Mouse (Mus musculus) testis, adult 2 months (tissue): Measurements from ENCODE around the gene Tor3a. TPM values are rescaled to one million over a fixed set of nuclear protein-coding genes. Genes with fewer than 3 reads are reported as not detected.

Experiments used
- H3K27ac ChIP-seq: fragments of 200-500 bp; 2 replicates; pipeline ENCODE4 v1.5.1; 2012; ENCODE audit warnings: low read depth, low read length; ENCODE audit not compliant: control insufficient read depth, insufficient read depth
- H3K27me3 ChIP-seq: fragments of 200-500 bp; 2 replicates; pipeline ENCODE4 v1.6.1; 2012; ENCODE audit warnings: mild to moderate bottlenecking, low read length, moderate library complexity; ENCODE audit not compliant: control insufficient read depth, insufficient read depth
- H3K36me3 ChIP-seq: fragments of 200-500 bp; 2 replicates; pipeline ENCODE4 v1.6.1; 2012; ENCODE audit warnings: mild to moderate bottlenecking, low read length; ENCODE audit not compliant: control insufficient read depth, insufficient read depth
- H3K4me1 ChIP-seq: fragments of 200-500 bp; 2 replicates; pipeline ENCODE4 v1.6.1; 2012; ENCODE audit warnings: low read length; ENCODE audit not compliant: control insufficient read depth, insufficient read depth
- H3K4me3 ChIP-seq: fragments of 200-500 bp; 2 replicates; pipeline ENCODE4 v1.5.1; 2012; ENCODE audit warnings: low read depth, mild to moderate bottlenecking, low read length, moderate library complexity, mixed read lengths; ENCODE audit not compliant: control insufficient read depth
- CTCF ChIP-seq: fragments of 200-500 bp; IDR thresholded peaks from 2 replicates; pipeline ENCODE4 v1.5.1; 2012; ENCODE audit warnings: low read depth, mild to moderate bottlenecking, inconsistent platforms, low read length, moderate library complexity; ENCODE audit not compliant: control insufficient read depth, insufficient read depth, insufficient replicate concordance
- POLR2A ChIP-seq: fragments of 200-500 bp; IDR thresholded peaks from 2 replicates; pipeline ENCODE4 v1.6.1; 2012; ENCODE audit warnings: low read depth, mild to moderate bottlenecking, inconsistent platforms, low read length, moderate library complexity; ENCODE audit not compliant: control insufficient read depth
- polyA plus RNA-seq: library from polyadenylated mRNA; depleted of rRNA; stranded (reverse); fragments of >200 nt; gene quantifications from 2 replicates; pipeline ENCODE4 v1.2.3, GENCODE M21; 2012

Gene Tor3a
- polyA plus RNA-seq, 1 experiment: 0.94 TPM

- H3K4me1 ChIP-seq: peaks cover under 1% of the 10 kb centered on the region; the same call in 1 of the 2 replicates
Observed at GRCm38 (mm10) chr1:156679599-156679998, 5.4 kb upstream of the Tor3a start.

DNA sequence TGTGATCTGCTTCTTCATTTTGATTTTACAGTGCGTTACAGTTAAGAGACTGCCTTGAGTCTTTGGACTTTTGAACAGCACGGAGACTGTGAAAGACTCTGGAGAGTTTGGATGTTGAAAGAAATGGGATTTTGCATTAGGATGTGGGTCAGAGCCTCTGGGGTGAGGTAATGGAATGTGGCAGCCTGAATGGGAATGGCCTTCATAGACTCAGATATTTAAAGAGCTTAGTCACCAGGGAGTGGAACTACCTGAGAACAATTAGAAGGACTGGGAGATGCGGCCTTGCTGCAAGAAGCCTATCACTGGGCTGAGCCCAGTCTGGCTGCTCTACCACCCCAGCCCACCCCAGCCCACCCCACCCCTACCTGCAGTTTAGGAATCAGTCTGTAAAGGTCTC lies 3.1 kb upstream of the Tor3a start:
- H3K36me3 ChIP-seq: no peaks in the 10 kb centered on the region

More at GRCm38 (mm10) chr1:156679599-156679998, 5.4 kb upstream of the Tor3a start:
- TF ChIP-seq CTCF (no peak), POLR2A (no peak)
- Histone ChIP-seq H3K27ac (no peak overlapping the region), H3K36me3 (no peaks in the 10 kb centered on the region; the same call in 1 of the 2 replicates), H3K4me3 (no peak overlapping the region), H3K27me3 (no peaks in the 10 kb centered on the region)

DNA sequence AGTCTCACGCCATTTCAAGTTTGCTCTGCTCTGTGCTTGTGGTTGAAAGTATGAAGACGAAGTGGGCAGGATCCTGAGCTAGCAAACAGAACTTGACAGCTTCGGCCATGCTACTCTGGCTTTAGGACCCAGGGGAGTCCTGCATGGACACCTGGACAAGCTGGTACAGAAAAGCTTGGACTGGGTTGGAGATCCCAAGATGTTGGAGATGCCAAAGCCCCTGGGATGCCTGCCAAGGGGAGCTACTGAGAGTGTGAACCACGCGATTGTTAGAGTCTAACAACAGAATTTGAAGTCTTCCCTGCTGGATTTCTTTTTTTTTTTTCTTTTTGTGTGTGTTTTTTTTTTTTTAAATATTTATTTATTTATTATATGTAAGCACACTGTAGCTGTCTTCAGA lies 2.4 kb upstream of the Tor3a start:
- H3K36me3 ChIP-seq: no peaks in the 10 kb centered on the region
- H3K27ac ChIP-seq: no peak overlapping the region
- no peak overlapping the region for H3K4me3 ChIP-seq
- TF ChIP-seq CTCF: no peak
- no peak for TF ChIP-seq POLR2A
- H3K4me1 ChIP-seq: peaks cover 7% of the 10 kb centered on the region; the same call in 1 of the 2 replicates
- H3K27me3 ChIP-seq: no peaks in the 10 kb centered on the region

More for the DNA sequence above, 3.1 kb upstream of the Tor3a start:
- TF ChIP-seq POLR2A (no peak), CTCF (no peak)
- Histone ChIP-seq H3K4me1 (peaks cover 7% of the 10 kb centered on the region; the same call in 1 of the 2 replicates), H3K27me3 (no peaks in the 10 kb centered on the region), H3K4me3 (no peak overlapping the region), H3K27ac (no peak overlapping the region)

DNA sequence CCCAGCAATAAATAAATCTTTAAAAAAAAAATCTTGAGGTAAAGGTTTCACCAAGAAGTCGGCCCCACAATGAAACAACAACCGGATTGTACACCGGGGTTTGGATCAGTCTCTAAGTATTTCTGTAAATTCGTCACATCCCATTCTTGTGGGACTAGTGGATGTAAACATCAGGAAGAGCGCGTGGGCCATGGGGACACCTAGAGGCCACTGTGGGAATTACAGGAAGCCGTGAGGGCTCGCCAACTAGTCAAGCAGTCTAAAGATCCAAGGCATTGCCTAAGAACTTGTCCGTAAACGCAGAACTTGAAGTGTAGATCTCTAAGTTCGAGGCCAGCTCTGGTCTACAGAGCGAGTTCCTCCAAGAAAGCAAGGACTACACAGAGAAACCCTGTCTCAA lies 2.0 kb upstream of the Tor3a start:
- Histone ChIP-seq H3K4me1 (peaks cover 7% of the 10 kb centered on the region; the same call in 1 of the 2 replicates), H3K36me3 (no peaks in the 10 kb centered on the region), H3K27me3 (no peaks in the 10 kb centered on the region), H3K27ac (no peak overlapping the region), H3K4me3 (no peak overlapping the region)
- TF ChIP-seq CTCF (peak; percentile 93), POLR2A (no peak)

DNA sequence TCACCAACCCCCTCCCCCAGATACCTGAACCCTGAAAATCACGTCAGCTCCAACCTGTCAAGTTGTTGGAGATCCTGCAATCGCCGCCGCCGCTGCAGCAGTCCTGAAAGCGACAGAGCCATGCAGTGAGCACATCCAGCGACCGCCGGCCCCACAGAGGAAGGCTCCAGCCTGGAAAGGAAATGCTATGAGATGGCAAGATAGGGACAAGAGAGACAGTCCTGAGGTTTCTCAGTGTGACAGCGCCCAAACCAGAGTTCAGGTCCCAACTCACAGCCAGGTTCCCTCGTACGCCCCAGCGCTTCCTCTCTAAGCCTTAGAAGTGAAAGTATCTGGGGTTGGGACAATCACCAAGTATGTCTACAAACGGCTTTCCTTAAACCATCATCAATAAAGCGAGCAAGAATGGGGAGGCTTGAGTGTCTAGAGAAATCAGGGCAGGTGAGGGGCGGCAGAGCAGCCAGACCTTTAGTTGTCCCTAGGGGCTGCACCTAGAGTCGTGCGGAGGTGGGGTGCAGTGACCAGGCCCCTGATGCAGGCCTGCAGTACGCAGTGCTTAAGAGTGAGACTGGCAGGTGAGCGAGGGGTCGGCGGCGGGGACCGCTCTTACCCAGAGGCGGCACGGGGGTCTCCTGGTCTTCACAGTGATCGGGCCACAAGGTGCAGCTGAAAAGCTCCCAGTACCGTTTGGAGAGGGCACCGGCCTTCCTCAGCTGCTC lies 521 bp downstream of the Tor3a start:
- H3K4me3 ChIP-seq: peak overlapping the region; percentile 78
- no peaks in the 10 kb centered on the region for H3K27me3 ChIP-seq
- H3K4me1 ChIP-seq: peaks cover 7% of the 10 kb centered on the region; the same call in 1 of the 2 replicates
- no peaks in the 10 kb centered on the region for H3K36me3 ChIP-seq
- no peak overlapping the region for H3K27ac ChIP-seq
- TF ChIP-seq POLR2A (no peak), CTCF (no peak)

DNA sequence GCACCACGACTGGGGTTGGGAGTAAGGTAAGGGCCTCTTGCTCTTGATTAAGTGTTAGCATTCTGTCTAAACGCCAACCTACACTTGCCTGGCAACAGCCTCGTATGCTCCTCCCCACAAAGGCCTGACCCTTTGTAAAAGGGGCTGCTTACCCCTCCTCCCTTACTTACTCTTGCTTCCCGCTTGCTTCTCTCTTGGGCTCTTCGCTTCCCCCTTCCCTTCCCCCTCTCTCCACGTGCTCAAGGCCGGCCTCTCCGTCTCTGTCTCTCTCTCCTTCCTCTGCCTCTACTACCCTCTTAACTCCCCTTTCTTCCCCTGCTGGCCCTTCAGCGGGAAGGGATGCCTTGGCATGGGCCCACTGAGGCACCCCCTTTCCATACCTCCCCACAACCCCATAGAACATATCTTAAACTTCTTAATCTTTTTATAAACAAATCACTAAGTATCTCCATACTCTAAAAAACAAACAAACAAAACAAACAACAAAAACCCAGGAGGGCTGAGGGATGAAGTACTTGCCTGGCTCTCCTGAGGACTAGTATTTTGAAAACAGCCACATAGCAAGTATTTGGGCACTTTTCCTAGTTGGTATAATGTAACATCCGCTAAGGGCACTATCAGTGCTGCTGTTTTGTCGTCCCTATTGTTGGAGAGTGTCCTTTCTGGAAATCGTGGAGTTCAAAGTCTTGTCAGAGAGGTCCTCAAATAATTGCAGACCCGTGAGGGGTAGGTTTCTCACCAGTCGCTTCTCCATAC lies 1.3 kb downstream of the Tor3a start:
- Histone ChIP-seq H3K4me1 (peaks cover 7% of the 10 kb centered on the region; the same call in 1 of the 2 replicates), H3K27ac (no peak overlapping the region), H3K4me3 (peak overlapping the region; percentile 78), H3K36me3 (no peaks in the 10 kb centered on the region), H3K27me3 (no peaks in the 10 kb centered on the region)
- TF ChIP-seq CTCF (no peak), POLR2A (no peak)

GRCm38 (mm10) chr1:156671921-156672320 lies 2.2 kb downstream of the Tor3a start:
- TF ChIP-seq CTCF (no peak), POLR2A (no peak)
- no peak overlapping the region for H3K27ac ChIP-seq
- no peaks in the 10 kb centered on the region for H3K27me3 ChIP-seq
- H3K4me3 ChIP-seq: no peak overlapping the region
- H3K4me1 ChIP-seq: peaks cover 10% of the 10 kb centered on the region
- H3K36me3 ChIP-seq: no peaks in the 10 kb centered on the region
